Mouse (Mus musculus) right cerebral cortex, postnatal 36 days (tissue): ENCODE results near the gene Dhrs4.

ENCODE experiments used
- DNase-seq, 2 experiments: peaks; one replicate each; pipeline ENCODE4 v3.0.0; 2022; ENCODE audit warnings: low spot score in 2 of 2, mixed read lengths in 1 of 2

Gene Dhrs4

DNA sequence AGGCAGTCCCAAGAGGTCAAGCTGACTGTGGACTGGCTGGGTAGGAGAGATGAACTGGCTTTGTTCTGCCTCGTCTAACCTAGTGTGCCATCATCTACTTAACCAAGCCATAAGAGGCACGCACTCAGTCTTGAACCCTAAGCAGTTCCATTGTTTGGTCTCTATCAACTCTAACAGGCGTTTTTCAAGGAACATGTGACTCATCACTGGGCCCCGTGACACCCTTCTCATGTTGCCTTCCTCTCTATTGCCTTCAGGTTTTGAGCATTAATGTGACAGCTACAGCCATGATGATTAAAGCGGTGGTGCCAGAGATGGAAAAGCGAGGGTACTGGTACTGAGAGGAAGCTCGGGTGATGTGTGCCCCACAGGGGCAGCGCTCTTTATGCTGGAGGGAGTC is 8.3 kb downstream of the Dhrs4 start:
- no peak for DNase-seq

DNA sequence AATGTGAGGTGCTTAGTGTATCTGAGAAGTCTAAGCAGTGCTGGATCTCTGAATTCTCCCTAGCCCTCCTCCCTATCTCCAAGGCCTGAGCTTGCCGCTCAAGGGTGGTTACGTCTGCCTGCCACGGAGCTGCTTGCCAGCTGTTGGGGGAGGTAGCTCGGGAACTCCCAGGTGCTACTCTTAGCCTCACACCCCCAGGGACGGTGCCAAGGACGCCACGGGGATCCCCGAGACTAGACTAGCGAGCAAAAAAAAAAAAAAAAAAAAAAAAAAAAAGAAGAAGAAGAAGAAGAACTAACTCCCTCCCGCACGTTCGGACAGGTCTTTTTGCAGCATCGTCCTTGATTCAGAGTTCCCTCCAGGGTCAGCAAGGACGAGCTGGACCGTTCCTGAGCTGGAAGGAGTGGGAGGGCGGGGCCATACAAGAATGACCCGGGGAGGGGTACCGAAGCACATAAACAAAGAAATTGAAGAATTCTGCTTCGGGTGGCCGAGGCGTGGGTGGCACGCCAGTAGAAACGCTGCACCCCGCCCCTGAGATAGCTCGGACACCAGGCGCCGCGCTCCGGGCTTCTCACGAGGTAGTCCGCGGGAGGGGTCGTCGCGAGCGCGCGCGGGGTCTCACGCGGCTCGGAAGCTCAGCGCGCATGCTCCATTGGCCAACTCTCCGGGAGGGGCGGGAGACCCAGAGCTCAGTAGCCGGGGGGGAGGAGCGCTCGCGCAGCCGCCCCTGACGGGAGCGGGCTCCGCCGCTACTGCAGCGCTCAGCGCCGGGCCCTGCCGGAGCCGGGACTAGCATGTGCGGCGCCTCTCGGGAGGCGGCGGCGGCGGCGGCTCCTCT is 12.0 kb downstream of the Dhrs4 start, which contains the start of gene Carmil3:
Carmil3 (plus strand) TSS at position 291 of the 841 bp plus-strand sequence.
- peak; percentile 81 for DNase-seq

GRCm38 (mm10) chr14:55491291-55491833 is 12.8 kb downstream of the Dhrs4 start:
- DNase-seq = no peak

DNA sequence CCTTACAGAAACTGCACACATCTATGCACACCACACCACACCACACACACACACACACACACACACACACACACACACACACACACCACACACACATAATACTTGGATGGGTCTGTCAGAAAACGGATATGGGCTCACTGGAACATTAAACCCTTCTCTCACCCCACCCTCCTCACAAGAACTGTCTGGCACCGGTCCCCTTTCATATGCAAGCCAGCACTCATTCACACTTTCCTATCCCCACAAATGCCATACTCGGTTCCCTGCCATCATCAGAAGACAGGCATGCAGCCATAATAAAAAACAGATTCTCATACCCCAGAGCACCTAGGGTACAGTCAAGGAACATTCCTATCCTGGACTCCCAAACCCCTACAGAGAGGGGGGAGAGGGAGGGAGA is 13.5 kb downstream of the Dhrs4 start:
- DNase-seq = no peak

- DNase-seq = no peak
Observed at GRCm38 (mm10) chr14:55495509-55496240, 17.1 kb downstream of the Dhrs4 start.

DNA sequence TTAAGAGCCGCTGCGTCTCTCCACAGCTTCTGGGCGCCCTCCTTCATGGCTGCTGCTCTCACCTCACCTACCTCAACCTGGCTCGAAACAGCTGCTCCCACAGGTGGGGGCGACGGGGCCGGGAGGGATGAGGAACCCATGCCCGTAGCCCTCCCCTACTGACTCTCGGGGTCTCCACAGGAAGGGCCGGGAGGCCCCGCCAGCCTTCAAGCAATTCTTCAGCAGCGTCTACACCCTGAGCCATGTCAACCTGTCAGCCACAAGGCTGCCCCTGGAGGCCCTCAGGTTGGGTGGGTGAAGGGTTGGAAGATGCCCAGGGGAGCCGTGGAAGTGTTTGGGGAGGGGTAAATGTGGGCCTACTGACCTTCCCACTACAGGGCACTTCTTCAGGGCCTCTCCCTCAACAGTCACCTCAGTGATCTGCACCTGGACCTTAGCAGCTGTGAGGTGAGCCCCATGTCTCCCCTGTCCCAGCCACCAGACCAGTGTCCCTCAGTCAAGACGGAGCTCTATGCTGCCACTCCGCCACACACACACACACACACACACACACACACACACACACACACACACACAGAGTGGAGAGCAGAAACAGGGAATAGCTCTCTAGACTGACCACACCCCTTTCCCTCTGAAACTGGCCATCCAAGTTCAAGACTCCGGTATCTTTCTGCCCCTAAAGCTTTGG is 18.3 kb downstream of the Dhrs4 start:
- DNase-seq = no peak

DNA sequence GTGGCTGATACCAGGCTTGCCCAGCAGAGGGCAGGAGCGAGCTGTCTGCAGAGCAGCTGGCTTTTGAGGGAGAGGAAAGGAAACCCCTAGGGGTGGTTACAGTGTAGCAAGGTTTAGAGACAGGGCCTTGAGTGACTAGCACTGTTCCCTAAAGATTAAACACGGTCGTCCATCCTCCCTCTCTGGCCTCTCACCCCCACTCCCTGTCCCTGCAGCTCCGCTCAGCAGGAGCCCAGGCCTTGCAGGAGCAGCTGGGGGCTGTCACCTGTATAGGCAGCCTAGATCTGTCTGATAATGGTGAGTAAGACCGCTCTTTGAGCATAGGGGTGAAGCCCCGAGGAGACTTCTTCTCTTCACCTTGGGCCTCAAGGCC is 18.9 kb downstream of the Dhrs4 start:
- DNase-seq = no peak

GRCm38 (mm10) chr14:55505612-55506011 is 27.1 kb downstream of the Dhrs4 start:
- DNase-seq = no peak

GRCm38 (mm10) chr14:55507801-55508200 is 29.2 kb downstream of the Dhrs4 start:
- DNase-seq = no peak

DNA sequence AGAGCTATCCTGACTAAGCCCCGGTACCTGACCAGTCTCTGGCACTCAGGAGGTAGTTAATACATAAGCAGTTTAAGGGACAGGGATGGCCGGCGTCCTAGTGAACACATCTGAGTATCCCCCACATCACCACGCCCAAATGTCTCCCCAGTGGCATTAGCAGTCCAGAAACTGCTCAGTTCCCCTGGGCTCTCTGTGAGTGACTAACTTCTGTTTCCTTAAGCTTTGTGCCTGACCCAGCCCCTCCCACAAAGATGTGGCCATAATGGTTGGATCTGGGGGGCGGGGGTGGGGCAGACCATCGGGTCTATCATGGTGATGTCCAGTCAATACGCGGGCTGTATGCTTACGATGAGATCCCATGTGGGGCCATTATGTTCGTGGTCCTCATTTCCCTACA is 31.0 kb downstream of the Dhrs4 start:
- no peak for DNase-seq

DNA sequence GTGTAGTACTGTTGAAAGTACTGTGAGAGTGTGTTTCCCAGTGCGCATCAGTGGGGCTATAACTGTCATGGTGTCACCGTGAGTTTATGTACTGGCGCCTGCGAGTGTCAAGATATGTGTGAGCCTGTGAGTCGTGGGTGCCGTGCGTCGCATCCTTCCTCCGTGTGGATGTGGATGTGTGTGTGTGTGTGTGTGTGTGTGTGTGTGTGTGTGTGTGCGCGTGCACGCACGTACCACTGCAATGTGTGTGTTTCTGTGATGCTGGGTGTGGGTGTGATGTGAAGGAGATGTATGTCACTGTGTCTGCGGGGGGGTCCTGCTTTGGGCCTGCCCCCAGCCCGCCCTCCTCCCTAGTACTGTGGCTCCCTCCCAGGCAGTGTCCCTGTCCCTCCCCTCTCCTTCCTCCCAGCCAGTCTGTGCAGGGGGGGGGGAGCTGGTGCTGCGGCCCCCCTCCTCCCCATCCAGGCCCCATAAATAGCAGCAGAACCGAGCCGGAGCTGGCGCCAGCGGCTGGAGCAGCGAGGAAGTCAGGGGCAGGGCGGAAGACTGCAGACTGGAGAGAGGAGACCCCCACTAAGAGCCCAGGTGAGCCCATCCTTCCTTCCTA is 31.7 kb downstream of the Dhrs4 start, which contains the start of gene Cpne6:
Cpne6 (plus strand) TSS at position 321 of the 607 bp plus-strand sequence.
- peak; percentile 61 to 68 for DNase-seq

GRCm38 (mm10) chr14:55511037-55511436 is 32.5 kb downstream of the Dhrs4 start:
- peak; percentile 74 to 75 for DNase-seq

- DNase-seq = no peak
Observed at GRCm38 (mm10) chr14:55513927-55514326, 35.4 kb downstream of the Dhrs4 start.

- no peak for DNase-seq
Observed at GRCm38 (mm10) chr14:55515846-55516245, 37.3 kb downstream of the Dhrs4 start.

- DNase-seq = peak; percentile 67 to 77
Observed at GRCm38 (mm10) chr14:55518897-55519296, 40.3 kb downstream of the Dhrs4 start.

DNA sequence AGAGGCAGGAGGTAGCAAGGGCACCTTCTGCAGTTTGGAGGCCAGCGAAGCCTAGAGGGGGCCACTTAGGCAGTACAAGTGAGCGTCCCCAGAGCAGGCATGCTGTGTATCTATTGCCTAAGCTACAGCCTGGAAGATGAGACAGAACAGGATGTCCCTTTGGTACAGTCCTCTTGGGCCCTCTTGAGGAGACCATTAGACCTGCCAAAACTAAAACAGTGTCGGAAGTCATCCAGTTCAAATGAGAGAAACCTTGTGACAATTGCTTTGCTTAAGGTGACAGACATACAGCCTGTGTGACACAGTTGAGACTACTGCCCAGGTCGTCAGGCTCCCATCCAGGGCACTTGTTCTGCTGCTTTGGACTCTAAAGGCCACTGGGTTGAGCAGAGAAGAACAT is 41.0 kb downstream of the Dhrs4 start:
- DNase-seq = no peak

DNA sequence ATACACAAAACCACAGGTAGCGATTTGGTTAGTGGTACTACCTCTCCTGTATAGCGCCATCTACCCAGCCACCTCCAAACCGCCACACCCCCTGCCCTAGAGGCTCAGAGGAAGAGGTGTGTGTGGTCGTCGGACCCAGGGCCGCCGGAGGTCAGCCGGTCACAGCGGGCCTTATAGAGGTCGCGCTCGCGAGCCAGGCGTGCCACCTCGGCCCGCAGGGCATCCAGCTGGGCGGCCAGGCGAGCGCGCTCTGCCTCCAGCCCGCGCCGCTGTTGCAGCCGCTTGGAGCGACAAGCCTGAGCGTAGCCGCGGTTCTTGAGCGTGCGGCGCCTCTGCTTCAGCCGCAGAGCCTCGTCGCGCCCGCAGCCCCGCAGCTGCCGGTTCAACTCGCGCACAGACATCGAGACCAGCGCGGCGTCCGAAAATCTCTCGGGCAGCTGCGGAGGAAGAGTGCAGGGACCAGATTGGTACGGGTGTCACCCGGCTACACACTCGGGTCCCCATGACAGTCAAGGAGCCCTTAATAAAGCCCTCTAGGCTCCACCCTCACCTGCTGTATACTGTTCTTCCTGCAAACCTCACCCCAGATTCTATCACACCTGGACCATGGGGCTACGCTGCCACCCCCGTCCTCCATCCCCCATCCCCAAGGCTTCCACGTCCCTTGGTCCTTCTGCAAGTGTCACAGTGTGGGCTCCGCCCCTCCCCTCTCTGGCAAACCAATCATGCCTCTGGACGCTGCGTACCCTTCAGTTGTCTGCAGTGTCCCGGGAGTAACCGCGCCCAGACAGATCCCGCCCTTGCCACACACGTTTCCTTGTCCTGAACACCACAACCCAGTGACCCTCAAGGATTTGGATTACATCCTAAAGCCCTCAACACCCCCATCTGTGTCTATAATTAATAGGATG is 42.1 kb downstream of the Dhrs4 start:
- no peak for DNase-seq

GRCm38 (mm10) chr14:55524062-55524461 is 45.5 kb downstream of the Dhrs4 start:
- DNase-seq = no peak

GRCm38 (mm10) chr14:55524785-55525184 is 46.2 kb downstream of the Dhrs4 start, which contains the start of gene Nrl:
Gene Nrl, minus strand, starts transcription at chr14:55524981.
- DNase-seq = no peak

DNA sequence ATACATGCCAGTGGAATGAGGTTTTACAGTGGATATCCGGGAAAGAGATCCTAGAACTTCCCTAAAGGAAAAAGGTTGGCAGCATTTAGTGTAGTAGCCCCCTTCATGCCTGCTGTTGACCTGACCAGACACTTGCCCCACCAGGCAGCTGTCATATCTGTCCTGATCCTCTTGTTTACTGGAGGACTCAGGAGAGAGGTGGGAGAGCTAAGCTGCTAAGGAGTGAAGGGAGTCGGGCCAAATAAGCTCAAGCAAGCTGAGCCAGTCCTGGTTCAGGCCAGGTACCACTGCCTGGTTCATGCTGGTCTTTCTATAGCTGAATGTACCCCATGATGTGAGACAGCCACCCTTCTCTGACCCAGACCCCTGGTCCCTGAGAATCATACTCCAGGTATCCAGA is 48.1 kb downstream of the Dhrs4 start:
- no peak for DNase-seq
